Mouse (Mus musculus) kidney, adult 18-20 months (tissue): ENCODE measurements around the gene Daam1.

Experiments
- DNase-seq: peaks from one replicate; pipeline ENCODE4 v3.0.0; 2021

Gene Daam1

DNA sequence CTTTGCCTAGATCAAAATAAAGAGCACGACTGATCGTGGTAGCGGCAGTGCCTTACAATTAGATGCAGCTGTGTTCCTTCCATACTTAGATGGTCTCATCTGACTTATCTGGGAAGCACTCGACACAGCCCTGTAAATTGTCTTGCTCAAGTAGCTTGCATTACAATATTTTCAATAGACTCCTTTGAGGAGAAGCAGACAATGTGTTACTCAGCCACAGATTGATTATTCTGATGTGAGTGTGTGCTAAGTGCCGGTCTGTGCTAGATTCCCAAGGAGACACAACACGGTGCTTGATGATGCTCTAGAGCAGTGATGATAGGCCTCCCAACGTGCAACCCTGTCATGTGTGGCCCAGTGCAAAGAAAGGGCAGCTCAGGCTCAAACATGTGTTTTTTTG lies 70.3 kb downstream of the Daam1 start:
- DNase-seq = no peak

DNA sequence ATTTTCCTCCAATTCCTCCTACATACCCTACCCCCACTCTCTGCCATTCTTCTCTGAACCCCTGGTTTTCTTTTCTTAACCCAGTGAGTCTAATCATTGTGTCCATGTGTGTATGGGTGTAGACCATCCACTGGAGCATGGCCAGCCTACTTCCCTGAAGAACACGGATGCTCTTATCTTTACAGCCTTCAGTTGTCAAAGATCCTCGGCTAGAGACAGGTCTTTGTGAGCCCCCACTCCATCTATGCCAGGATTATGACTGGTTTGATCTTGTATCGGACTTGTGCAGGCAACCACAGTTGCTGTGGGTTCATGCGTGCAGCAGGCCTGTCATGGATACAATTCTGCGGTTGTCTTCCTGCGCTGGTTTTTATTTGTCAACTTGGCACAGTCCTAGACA lies 71.0 kb downstream of the Daam1 start:
- DNase-seq = no peak

DNA sequence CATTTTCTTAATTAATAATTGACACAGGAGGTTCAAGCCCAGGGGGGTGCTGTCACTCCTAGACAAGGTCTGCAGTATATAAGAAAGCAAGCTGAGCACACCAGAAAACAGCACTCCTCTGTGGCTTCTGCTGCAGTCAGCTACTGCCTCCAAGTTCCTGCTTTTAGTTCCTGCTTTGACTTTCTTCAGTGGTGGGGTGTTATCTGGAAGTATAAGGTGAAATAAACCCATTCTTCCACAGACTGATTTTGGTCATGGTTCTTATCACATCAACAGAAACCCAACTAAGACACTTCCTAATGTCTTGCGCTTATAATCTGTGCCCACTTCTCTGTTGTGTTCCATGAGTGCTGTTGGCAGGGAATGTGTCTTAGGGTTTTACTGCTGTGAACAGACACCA lies 71.4 kb downstream of the Daam1 start:
- DNase-seq = no peak

DNA sequence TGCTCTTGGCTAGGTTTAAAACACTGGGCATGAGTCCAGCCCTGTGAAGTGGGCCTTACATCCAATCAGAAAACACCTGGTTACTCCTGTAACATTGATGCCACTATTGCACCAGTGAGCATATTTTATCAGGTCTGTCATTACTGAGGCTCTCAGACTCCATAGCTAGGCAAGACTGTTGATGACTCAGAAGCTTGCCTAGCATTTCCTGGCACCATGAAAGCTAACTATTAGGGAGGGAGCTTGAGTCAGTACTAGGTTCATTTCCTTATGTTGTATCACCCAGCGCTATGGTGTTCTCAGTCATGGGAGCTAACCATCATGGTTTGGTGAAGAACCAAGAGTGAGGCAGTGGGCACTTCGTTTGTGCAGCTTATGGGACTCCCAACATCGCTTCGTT lies 72.3 kb downstream of the Daam1 start:
- no peak for DNase-seq

DNA sequence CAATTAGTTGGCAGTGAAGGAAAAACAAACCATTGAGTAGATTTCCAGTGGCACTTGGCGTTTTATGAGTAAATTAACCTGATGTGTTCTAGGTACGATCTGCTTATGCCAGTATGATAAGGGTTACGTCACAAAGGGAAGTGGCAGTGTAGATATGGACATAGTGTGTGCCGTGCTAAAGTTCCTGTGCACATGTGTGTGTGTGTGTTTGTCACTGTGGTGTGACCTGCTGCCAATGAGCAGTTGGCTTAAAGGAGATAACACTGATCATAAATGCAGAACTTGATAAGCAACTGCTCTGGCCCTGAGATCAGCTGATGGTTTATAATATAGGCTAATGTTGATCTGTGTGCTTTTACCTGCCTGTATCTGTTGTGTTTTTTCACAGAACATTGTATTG lies 73.4 kb downstream of the Daam1 start:
- DNase-seq = no peak

DNA sequence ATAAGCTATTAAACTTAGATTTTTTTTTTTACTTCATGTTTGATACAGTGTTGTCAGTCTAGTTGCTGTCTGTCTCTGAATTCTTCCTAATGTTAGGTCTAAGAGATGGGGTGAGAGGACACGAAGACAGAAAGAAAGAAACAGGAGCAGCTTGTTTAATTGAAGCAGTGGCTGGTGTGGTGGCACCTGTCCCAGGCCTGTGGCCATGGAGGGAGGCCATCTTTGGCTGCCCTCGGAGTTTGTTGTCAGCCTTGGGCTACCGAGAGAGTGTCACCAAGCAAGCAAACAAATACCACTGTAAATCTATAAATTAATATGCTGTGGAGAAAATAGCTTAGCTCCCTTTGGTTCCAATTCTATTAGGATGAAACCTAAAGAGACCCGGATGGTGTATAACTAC lies 74.0 kb downstream of the Daam1 start:
- no peak for DNase-seq

DNA sequence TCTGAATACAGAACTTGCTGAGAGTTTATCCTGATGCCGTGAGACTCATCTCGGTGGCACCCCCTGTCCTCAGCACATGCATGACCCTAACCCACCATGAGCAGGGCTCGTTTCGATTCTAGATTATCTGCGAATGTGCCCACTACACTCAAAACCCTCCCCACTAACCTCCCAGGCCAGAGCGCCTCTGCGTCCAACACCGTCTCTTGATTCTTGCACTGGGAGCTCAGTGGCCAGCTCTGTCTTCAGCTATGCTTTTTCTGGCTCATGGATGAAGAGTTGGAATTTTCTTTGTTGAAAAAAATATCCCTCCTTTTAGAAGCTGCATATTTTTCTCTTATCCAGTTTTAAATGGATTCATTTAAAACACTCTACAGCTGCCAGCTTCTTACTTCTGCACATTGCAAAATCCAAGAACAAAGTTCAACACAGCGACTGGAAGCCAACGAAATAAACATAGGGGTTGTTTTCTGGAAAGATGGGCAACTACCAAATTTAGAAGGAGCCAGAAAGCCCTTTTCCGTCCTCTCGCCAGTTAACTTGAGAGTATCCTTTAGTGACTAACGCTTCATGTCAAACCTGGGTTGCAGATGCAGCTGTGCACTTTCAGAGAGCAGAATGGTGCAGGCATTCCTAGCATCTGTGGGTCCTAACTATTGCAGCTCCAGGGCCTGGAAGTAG lies 74.9 kb downstream of the Daam1 start:
- peak; percentile 36 for DNase-seq

DNA sequence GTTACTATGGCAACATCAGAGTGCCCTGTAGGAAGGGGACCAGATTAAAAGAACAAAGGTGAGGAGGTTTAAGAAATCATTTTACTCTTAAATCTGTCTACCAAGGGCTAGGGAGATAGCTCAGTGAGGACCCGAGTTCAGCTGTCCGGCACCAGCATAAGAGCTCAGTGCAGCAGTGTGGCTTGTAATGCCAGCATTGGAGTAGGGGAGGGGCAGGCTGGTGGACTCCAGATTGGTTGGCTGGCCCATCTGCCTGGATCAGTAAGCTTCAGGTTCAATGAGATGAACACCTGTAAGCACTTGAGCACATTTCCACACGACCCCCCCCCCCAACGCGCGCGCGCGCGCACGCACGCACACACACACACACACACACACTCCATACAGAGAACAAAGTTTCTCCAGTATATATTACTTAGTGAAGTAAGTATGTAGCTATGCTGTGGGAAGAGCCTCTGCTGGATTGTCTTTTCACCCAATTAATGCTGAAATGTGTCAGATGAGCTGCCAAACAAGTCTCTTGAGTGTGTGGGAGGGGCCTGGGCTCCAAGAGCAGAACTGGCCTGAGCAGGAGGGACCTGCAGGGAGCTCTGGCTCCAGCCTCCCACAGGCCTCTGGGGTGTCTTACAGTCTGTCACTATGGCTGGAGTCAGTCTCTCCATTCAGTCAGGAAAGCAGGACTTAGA lies 75.8 kb downstream of the Daam1 start:
- DNase-seq = no peak

DNA sequence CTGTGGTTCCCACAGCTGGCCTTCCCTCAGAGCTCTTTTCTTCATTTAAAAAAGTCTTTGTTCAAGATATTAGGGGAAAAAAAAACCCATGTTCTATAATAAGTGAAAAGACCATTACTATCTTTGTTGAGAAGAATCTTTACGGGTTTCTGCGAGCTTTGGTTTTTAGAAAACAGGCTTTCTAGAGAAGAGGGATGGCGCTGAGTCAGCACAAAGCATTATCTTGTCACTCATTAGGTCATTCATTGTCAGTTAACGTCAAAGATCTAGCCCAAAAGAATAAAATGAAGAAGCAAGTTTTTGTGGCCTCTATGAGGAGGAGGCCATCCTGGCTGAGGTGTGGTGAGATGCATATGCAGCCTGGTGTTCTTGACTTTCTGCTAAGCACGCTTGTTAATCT lies 78.1 kb downstream of the Daam1 start:
- DNase-seq = no peak

DNA sequence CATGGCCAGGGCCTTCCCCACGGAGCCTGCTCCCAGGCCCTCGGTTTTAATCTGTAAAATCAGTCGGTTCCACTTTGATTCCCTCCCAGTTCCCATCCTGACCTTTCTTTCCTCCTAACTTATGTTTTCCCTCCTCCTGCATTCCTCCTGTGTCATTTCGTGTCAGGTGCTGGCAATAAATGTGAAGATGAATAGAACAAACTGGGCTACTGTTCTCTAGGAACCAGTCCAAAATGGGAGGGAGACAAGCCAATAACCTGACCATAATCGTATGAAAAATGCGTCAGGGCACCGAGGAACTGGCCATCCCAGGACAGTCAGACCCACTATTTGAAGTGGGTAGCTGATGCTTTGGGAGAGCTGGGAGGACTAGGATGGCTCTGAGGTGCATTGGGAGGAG lies 79.4 kb downstream of the Daam1 start:
- no peak for DNase-seq

DNA sequence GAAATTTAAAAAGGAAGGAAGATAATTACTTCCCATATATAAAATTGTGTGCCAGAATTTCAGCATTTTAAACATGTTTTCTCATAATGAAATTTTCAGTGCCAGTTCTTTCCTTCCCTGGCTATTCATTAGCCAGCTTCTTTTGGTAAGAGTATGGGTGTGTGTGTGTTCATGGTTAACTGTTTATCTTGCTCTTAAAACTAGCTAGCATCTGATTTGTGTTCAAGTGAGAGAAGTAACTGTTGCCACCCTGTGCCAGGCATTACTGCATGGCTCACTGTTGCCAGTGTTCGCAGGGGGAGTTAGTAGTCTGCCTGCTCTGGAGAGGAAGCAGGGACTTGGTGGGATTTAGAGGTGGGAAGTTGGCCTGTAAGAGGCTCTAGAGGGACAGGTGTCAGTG lies 81.4 kb downstream of the Daam1 start:
- DNase-seq = no peak

DNA sequence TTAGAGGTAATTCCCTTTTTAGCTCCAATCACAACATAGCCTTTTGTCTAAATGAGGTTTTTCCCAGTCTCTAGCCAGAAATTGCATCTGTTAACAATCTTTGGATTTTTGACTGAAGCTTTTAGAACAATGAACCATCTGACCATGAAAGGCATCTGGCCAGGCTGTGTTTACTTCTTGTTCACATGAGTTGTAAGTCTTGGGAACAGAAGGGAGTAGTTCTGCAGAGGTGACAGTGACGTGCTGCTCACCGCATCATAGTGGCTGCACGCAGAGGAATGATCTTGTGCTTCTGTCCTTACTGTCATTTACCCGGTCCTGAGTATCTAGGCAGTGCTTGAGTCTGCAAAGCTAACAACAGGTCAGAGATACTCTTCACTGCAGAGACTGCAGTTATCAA lies 88.3 kb downstream of the Daam1 start:
- no peak for DNase-seq

DNA sequence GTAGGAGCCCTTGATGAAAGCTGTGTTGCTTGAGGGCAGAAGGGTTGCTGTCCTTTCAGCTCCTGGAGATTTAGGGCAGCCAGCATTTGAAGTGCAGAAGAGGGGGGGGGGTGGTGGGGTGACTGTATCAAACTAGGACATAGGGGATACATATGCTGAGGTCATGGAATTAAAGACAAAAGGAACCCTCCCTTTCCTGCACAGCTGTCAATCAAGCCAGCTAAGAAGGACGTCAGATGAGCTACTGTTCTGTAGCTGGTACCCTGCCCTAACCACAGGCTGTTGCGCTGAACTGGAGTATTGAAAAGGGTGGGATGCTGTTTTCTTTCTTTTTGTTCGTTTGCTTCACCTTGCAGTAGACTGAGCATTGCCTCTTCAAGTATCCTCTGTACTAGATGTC lies 89.1 kb downstream of the Daam1 start:
- DNase-seq = no peak

DNA sequence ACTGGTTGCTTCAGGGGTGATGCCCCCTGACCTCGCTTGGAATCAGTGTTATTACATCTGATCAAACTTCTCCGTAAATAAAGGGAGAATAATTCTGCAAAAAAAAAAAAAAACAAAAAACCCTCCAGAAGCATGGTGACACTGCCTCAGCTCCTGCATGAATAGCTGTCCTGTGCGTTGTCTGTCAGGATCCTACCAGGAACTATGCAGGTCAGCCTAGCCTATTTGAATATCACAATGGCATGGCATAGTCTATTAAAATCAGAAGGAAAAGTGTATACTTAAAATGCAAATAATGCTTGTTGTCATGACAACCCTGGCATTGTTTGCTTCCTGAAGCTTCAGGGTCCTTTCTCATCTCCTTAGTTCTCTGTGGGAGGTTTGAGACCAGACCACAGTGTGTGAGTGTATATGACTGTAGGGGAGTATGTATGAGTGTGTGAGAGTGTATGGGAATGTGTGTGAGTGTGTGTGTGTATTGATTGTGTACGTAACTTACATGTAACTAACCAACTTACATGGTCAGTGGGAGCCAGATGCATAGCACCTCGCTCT lies 92.0 kb downstream of the Daam1 start:
- DNase-seq = no peak

DNA sequence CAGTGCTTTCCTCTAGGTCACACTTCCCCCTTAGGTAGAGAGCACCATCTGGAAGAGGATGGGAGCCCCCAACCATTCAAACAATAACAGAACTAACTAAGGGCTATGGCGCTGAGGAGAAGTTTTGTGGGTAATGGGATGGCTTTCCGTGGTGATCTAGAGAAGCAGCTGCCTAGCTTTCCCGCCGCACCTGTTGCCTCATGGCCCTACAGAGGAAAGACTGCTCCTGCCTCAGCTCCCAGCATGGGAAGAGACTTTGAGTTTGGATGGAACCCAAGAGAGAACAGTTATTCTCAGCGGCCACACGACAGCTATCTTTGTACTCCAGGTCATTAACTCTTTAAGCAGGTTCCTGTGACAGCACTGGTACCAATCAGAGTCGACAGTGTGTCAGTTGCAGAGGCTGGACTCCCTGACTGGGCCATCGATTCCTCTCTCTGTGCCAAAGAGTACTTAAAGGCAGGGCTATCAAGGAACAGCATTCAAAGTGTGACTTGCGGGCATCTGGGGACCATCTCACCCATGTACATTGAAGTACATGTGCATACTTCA lies 94.2 kb downstream of the Daam1 start:
- no peak for DNase-seq

DNA sequence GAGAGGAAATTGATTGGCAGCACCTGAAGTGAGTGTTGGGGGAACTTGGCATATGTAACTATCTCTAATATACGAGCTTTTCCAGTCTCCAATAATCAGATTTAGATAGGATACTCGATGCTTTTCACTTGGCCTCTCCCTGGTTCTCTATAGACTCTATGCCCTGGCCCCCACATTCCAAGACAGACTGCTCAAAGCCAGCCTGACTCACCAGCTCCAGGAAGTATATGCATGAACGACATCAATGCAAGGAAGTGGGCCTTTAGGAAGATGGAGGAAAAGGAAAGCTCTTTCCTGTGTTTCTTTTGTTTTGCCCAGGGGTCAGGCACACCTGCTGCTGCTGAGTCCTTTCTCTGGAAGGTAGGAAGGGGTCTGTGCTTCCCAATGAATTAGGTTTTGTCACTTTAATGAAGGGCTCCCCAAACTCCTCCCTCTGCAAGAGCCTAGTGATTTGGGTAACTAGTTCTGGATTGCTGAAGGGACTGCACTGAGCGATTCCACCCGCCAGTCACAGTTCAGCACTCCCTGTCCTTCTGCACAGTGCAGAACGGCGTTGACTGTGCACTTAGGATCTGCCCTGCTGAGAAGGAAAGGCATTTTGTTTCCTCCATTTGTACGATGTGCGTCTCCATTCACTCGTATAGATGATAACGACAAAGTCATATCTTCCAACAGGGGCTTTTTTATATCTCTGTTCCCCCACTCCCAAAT lies 95.3 kb downstream of the Daam1 start:
- DNase-seq = no peak

DNA sequence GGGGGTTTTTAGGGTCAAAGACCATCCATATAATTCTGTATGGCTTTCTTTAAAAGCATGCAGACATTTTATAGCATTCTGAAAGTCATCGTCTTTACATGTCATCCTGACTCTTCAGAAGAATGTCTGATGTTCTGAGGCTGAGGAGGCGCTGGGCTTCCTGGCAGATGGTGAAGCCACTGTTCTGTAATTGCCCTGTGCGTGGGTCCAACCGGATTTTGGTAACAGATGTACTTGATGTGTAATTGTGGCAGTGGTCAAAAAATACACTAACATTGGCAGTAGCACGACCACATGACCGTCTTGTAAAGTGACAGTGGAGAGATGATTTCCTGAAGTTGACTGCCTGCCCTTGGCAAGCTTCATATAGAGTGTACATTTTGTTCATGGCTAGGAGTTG lies 97.2 kb downstream of the Daam1 start:
- no peak for DNase-seq

DNA sequence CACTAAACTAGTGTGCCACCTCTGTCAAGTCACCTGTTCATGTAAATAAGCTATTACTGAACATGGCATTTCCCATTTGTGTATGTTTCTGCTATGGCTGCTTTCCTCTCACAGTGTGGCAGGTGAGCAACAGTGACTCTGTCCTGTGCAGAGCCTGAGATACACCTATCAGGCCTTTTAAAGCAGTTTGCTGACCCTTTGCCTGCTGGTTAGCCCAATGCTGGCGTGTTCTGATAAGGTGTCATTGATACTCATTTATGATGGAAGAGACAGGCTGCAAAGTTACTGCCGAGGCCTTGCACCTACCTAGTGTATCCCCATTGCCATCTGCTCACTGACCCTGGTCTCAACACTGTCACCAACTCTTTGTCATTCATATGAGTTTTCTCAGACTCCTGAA lies 99.0 kb downstream of the Daam1 start:
- DNase-seq = no peak

DNA sequence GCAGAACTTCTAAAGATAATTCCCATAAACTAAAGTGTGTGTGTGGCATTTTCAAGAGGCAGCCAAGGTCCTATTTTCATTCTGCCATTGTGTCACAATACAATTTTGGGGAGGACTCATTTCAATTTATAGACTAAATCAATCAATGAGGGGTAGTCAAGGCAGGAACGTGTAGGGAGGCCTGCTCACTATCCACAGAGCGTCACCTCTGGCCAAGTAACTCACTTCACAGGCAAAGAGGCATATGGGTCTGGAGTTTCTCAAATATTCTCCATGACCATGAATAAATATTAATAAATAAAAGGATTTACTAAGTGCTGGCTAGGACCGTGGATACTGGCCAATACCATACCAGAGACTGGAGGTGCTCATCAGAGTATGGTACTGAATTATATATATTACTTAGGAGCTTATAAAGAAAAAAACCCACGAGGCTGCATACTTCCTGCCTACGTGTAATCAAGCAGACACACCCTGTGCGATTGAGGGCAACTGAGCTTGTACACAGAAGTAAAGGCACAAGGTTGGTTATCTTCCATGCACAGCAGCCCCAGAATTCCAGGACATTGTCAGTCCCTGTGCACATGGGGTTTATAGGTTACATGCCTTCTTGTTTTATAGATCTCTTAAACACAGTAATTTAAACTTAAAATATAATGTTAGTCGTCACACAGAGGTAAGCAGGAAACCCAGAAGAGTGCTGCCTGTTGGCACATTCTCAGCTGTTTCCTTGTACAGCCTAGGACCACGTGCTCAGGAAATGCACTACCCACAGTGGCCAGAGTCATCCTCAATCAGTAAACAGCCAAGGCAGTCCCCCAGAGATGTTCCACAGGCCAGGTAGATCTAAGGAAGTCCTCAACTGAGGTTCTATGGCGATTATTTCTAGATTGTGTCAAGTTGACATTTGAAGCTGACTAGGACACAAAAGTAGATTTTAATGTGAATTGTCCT lies 101.8 kb downstream of the Daam1 start:
- no peak for DNase-seq

DNA sequence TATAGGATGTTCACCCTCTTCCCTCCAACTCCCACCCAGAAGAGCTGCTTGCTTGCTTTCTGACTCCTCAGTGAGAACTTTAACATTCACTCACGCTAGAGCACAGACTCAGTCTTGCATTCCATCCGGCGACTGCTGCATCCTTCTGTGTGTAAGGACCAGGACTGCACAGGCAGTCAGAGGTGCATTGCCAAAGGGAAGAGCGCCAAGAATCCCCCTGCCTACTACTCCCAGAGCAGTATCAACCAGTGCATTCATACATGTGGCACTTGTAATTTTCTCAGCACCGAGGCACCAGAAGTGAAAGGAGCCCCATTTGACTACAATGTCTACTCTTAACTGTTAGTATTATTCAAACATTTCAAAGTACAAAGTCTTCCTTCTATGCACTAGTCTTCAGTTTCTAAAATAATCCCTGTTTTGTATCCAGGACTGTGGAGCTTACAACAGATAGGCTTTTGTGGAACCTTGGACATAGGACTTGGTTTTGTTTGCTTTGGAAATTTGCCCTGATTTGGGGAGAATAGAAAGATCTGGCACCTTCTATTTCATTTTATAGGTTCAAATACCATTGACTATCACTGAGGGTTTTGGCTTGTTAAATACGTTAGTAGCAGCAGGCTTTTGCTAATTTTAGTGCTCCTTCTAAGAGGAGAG lies 103.2 kb downstream of the Daam1 start:
- no peak for DNase-seq

DNA sequence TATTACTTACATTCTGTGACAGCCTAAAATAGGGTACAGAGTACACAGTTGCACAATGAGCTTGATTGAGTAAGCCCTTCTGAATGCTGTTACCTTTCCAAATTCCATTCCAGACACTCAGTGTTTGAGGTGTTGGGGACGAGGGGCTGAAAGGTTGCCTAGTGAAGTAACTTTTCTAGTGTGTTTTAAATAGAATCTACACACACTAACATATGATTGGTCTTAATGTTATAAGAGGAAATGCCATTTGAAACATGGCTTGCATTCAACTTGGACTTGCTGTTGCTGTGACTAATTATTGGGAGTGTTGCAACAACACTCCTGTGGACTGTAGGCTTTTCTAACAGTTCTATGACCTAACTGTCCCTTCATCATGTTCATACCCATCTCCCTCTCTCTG lies 105.8 kb downstream of the Daam1 start:
- no peak for DNase-seq

DNA sequence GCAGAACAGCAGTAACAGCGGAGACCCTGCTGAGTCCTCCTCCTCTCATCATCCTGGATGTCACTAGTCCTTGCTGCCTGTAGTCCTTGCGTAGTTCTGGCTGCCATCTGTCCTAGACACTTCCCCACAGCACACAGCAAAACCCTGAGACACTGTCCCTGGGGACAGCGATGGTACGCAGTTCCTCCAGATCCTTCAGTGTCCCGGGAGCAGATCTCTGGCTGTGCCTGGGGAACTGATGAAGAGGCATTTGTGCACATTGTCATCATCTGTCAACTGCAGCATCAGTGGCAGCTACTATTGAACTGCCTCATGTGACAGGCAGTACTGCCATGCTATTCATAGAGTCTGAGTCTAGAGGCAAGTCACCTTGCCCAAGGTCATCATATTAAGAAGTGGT lies 107.6 kb downstream of the Daam1 start:
- no peak for DNase-seq
